Mouse (Mus musculus): ENCODE measurements at regions not wholly inside any gene's neighbourhood (a gene's known extent, or its start where the extent isn't known, plus 50 kb on each side); places are given as distances from the start of the nearest gene placed in this dataset.
A peak's percentile ranks its signal among the peaks of the same experiment; 100 is the strongest.

GRCm38 (mm10) chr11:79827034-79827433, 135.2 kb downstream of the Utp6 start:
- intact Hi-C loops (cut with DNase I), result no loop called here

GRCm38 (mm10) chr11:79825881-79826280, 136.3 kb downstream of the Utp6 start:
- intact Hi-C loops (cut with DNase I), result no loop called here
- no peak for DNase-seq

More at GRCm38 (mm10) chr11:79827034-79827433, 135.2 kb downstream of the Utp6 start:
- DNase-seq, result no peak

- intact Hi-C loops (cut with DNase I), result no loop called here
- no peak for DNase-seq
Observed at GRCm38 (mm10) chr11:79823631-79824310, 138.4 kb downstream of the Utp6 start.

- no peak for DNase-seq
- intact Hi-C loops (cut with DNase I), result no loop called here
Observed at GRCm38 (mm10) chr11:79821986-79822385, 140.2 kb downstream of the Utp6 start.

- intact Hi-C loops (cut with DNase I), result no loop called here
- DNase-seq, result no peak
Observed at GRCm38 (mm10) chr11:79815156-79815555, 147.0 kb downstream of the Utp6 start.

GRCm38 (mm10) chr11:79806911-79807466, 155.2 kb downstream of the Utp6 start:
- no peak for DNase-seq
- intact Hi-C loops (cut with DNase I), result no loop called here

GRCm38 (mm10) chr11:79806417-79806816, 155.8 kb downstream of the Utp6 start:
- no peak for DNase-seq
- intact Hi-C loops (cut with DNase I), result no loop called here

- no peak for DNase-seq
- intact Hi-C loops (cut with DNase I), result no loop called here
Observed at GRCm38 (mm10) chr11:79805981-79806415, 156.2 kb downstream of the Utp6 start.

GRCm38 (mm10) chr11:79803971-79804370, 158.2 kb downstream of the Utp6 start:
- no peak for DNase-seq
- intact Hi-C loops (cut with DNase I), result no loop called here

- peak; percentile 69 to 72 for DNase-seq
- intact Hi-C loops (cut with DNase I), result no loop called here
Observed at GRCm38 (mm10) chr11:79803006-79803405, 159.2 kb downstream of the Utp6 start.

- intact Hi-C loops (cut with DNase I), result no loop called here
- DNase-seq, result no peak
Observed at GRCm38 (mm10) chr11:79802566-79802965, 159.6 kb downstream of the Utp6 start.

- DNase-seq, result no peak
- intact Hi-C loops (cut with DNase I), result no loop called here
Observed at GRCm38 (mm10) chr11:79800256-79800655, 161.9 kb downstream of the Utp6 start.

- DNase-seq, result no peak
- intact Hi-C loops (cut with DNase I), result no loop called here
Observed at GRCm38 (mm10) chr11:79788251-79788741, 173.9 kb downstream of the Utp6 start.

GRCm38 (mm10) chr11:79787766-79788165, 174.4 kb downstream of the Utp6 start:
- DNase-seq, result no peak
- intact Hi-C loops (cut with DNase I), result no loop called here

- intact Hi-C loops (cut with DNase I), result no loop called here
- DNase-seq, result no peak
Observed at GRCm38 (mm10) chr11:79784071-79784470, 178.1 kb downstream of the Utp6 start.

- intact Hi-C loops (cut with DNase I), result no loop called here
- DNase-seq, result no peak
Observed at GRCm38 (mm10) chr11:79781966-79782365, 180.2 kb downstream of the Utp6 start.

- intact Hi-C loops (cut with DNase I), result no loop called here
- no peak for DNase-seq
Observed at GRCm38 (mm10) chr11:79779756-79780155, 182.4 kb downstream of the Utp6 start.

GRCm38 (mm10) chr11:79778522-79778921, 183.7 kb downstream of the Utp6 start:
- intact Hi-C loops (cut with DNase I), result no loop called here
- DNase-seq, result peak in 1 of 2 experiments; percentile 32

- peak; percentile 29 to 38 for DNase-seq
- intact Hi-C loops (cut with DNase I), result no loop called here
Observed at GRCm38 (mm10) chr11:79777988-79778387, 184.2 kb downstream of the Utp6 start.

- intact Hi-C loops (cut with DNase I), result no loop called here
Observed at GRCm38 (mm10) chr11:79776577-79776976, 185.6 kb downstream of the Rab11fip4 start.

GRCm38 (mm10) chr11:79773755-79774154, 182.7 kb downstream of the Rab11fip4 start:
- DNase-seq, result no peak
- intact Hi-C loops (cut with DNase I), result no loop called here

More at GRCm38 (mm10) chr11:79776577-79776976, 185.6 kb downstream of the Rab11fip4 start:
- no peak for DNase-seq

- no peak for DNase-seq
Observed at GRCm38 (mm10) chr11:79771431-79771830, 180.4 kb downstream of the Rab11fip4 start.

More at GRCm38 (mm10) chr11:79771431-79771830, 180.4 kb downstream of the Rab11fip4 start:
- intact Hi-C loops (cut with DNase I), result no loop called here
